Mouse (Mus musculus): ENCODE data around the gene Ccn5.

DNA sequence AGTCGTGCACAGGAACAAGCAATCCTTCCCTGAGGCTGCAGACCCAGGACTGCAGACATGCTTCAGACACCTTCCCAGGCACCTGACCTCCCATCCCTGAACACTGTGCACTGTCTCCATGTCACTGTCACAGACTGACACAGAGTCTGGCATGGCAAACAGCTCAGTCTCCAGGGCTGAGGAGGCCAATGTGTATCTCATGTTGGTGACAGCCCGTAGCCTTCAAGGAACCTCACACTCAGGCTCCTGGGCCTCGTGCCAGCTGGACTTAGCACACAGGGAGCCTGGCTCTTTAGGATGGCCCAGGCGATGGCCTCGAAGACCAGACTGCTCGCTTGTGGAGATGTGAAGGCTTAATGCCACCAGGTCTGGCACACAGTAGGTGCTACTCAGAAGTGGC is 60.2 kb downstream of the Ccn5 start:
- TF ChIP-seq CTCF (IDR thresholded peaks at IDR 0.05; ENCODE audit: extremely low read depth, insufficient read length, insufficient replicate concordance, low read depth, low read length) (no peak), POLR2A (IDR thresholded peaks at IDR 0.05; ENCODE audit: low read depth, low read length) (no peak)
